Mouse (Mus musculus) bone marrow macrophage, adult 2 months (primary cell): Measurements from ENCODE around the gene Krt1.

Experiments used
- CTCF ChIP-seq: IDR thresholded peaks from 2 replicates; pipeline ENCODE4 v1.5.1; 2012; ENCODE audit warnings: low read depth, mild to moderate bottlenecking, low read length, moderate library complexity
- POLR2A ChIP-seq: IDR thresholded peaks from 2 replicates; pipeline ENCODE4 v1.6.1; 2012; ENCODE audit warnings: mild to moderate bottlenecking, low read depth, low read length, borderline replicate concordance

DNA sequence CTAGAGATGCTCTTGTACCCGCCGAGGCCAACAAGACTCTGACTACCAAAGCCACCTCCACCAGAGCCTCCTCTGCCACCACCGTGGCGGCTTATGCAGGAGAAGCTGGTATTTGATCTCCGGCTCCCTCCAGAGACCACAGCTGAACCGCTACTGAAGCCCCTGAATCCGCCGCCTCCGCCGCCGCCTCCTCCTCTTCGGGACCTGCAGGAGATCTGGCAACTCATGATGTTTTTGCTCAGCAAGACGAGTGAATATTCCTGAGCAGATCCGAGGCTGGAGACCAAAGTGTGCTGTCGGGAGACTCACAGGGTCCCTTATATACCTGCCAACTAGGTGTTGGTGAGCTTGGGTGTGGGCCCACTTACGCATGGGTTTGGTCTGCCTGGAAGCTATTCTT lies 32.7 kb downstream of the Krt1 start, which contains the start of gene Krt2:
- TF ChIP-seq CTCF (no peak), POLR2A (no peak)
